Mouse (Mus musculus) liver, embryonic 16.5 days (tissue): Measurements from ENCODE around the gene Olfr736. TPM values are rescaled to one million over a fixed set of nuclear protein-coding genes. Genes with fewer than 3 reads are reported as not detected.

Experiments
- polyA plus RNA-seq: library from polyadenylated mRNA; unstranded; fragments of >200 nt; fragmentation: Nextera tagmentation; extraction: Ambion mirVana; gene quantifications from 2 replicates; pipeline ENCODE4 v1.2.1, GENCODE M21; 2015

The Olfr736 gene
- polyA plus RNA-seq, 1 experiment from 2014 or later = not detected

Other genes starting within 250 kb of the Olfr736 start
- not detected in 2 replicates for gene Olfr728, start 238.5 kb upstream of the Olfr736 start, polyA plus RNA-seq
- gene Olfr729, start 228.3 kb upstream of the Olfr736 start, polyA plus RNA-seq = not detected in 2 replicates
- gene Olfr730, start 193.0 kb upstream of the Olfr736 start, polyA plus RNA-seq = not detected in 2 replicates
- gene Olfr731, start 139.3 kb upstream of the Olfr736 start, polyA plus RNA-seq = not detected in 2 replicates
- gene Olfr732, start 97.0 kb upstream of the Olfr736 start, polyA plus RNA-seq = not detected in 2 replicates
- gene Olfr733, start 79.6 kb upstream of the Olfr736 start, polyA plus RNA-seq = not detected in 2 replicates
- gene Olfr734, start 54.4 kb upstream of the Olfr736 start, polyA plus RNA-seq = not detected in 2 replicates
- not detected in 2 replicates for gene Olfr735, start 32.3 kb upstream of the Olfr736 start, polyA plus RNA-seq
- 0.07 and 0.15 TPM in 2 replicates for gene Tlr11, start 23.2 kb upstream of the Olfr736 start, polyA plus RNA-seq
- gene Olfr738, start 26.4 kb downstream of the Olfr736 start, polyA plus RNA-seq = not detected in 2 replicates
- gene Olfr739, start 37.5 kb downstream of the Olfr736 start, polyA plus RNA-seq = not detected in 2 replicates
- gene Olfr740, start 64.4 kb downstream of the Olfr736 start, polyA plus RNA-seq = not detected in 2 replicates
- gene Olfr741, start 91.6 kb downstream of the Olfr736 start, polyA plus RNA-seq = not detected in 2 replicates
- gene Olfr742, start 122.4 kb downstream of the Olfr736 start, polyA plus RNA-seq = not detected in 2 replicates
- gene Olfr743, start 140.7 kb downstream of the Olfr736 start, polyA plus RNA-seq = not detected in 2 replicates
- gene Olfr744, start 233.7 kb downstream of the Olfr736 start, polyA plus RNA-seq = not detected in 2 replicates